8 mouse cellular contexts compared by ENCODE assay signal in genomic region chr16:29682555-29683431, GRCm38 (mm10).
DNase-seq lines count a peak whose midpoint lies in the region; ATAC-seq and TF ChIP-seq lines count a peak whose summit lies in the region.

No protein-coding gene starts in this region.

- H3K27ac ChIP-seq in heart, embryonic 16.5 days (ENCODE audit: low read length), result no peak overlapping the region
- H3K27ac ChIP-seq in heart, adult 2 months, result no peak overlapping the region
- H3K27ac ChIP-seq in hindbrain, embryonic 15.5 days (replicated peaks), result no peak overlapping the region
- peak overlapping the region; percentile 39; the same call in 1 of the 2 replicates for H3K27ac ChIP-seq in neural tube, embryonic 12.5 days

- no peak overlapping the region for H3K9ac ChIP-seq in heart, embryonic 16.5 days (ENCODE audit: low read length)
- H3K9ac ChIP-seq in heart, adult 2 months (ENCODE audit: low read depth, low read length), result no peak overlapping the region
- H3K9ac ChIP-seq in hindbrain, embryonic 15.5 days, result no peak overlapping the region
- H3K9ac ChIP-seq in neural tube, embryonic 12.5 days, result 0 out of 2 replicates have a peak overlapping the region, but pooled peaks have one; percentile 6

- peaks cover 3% of the 10 kb centered on the region; the same call in 1 of the 2 replicates for H3K4me1 ChIP-seq in heart, embryonic 16.5 days (ENCODE audit: control insufficient read depth, insufficient read depth, low read length)
- H3K4me1 ChIP-seq in heart, adult 2 months (ENCODE audit: control insufficient read depth, insufficient read depth, low read length), result no peaks in the 10 kb centered on the region
- H3K4me1 ChIP-seq in hindbrain, embryonic 15.5 days (replicated peaks), result peaks cover 16% of the 10 kb centered on the region
- peaks cover 25% of the 10 kb centered on the region for H3K4me1 ChIP-seq in neural tube, embryonic 12.5 days

- TF ChIP-seq CTCF in heart, adult 2 months (IDR thresholded peaks at IDR 0.05), result no peak

- ATAC-seq in heart, embryonic 16.5 days (replicated peaks; ENCODE audit: extremely low read depth, insufficient read depth, low FRiP score), result no peak
- ATAC-seq in hindbrain, embryonic 15.5 days (ENCODE audit: low FRiP score, low read depth), result peak; percentile 61; the same call in 1 of the 2 replicates
- peak; percentile 80 for ATAC-seq in neural tube, embryonic 12.5 days (ENCODE audit: low FRiP score, low read depth)

- H3K79me2 ChIP-seq in heart, adult 2 months (replicated peaks; ENCODE audit: control insufficient read depth, insufficient read depth, low read length), result no peaks in the 10 kb centered on the region

- no peaks in the 10 kb centered on the region for H3K36me3 ChIP-seq in heart, embryonic 16.5 days (ENCODE audit: control insufficient read depth, insufficient read depth)
- H3K36me3 ChIP-seq in heart, adult 2 months (ENCODE audit: control insufficient read depth, insufficient read depth, low read length), result no peaks in the 10 kb centered on the region
- no peaks in the 10 kb centered on the region for H3K36me3 ChIP-seq in hindbrain, embryonic 15.5 days
- no peaks in the 10 kb centered on the region for H3K36me3 ChIP-seq in neural tube, embryonic 12.5 days

- no peak for TF ChIP-seq EP300 in heart, adult 2 months (IDR thresholded peaks at IDR 0.05; ENCODE audit: insufficient read depth, low read depth, low read length)

- no peak for TF ChIP-seq POLR2A in heart, adult 2 months (IDR thresholded peaks at IDR 0.05; ENCODE audit: insufficient read depth, low read depth, low read length)

- no peak overlapping the region for H3K4me3 ChIP-seq in heart, embryonic 16.5 days (ENCODE audit: low read length)
- no peak overlapping the region for H3K4me3 ChIP-seq in heart, adult 2 months
- peak overlapping the region; percentile 10; the same call in 1 of the 2 replicates for H3K4me3 ChIP-seq in hindbrain, embryonic 15.5 days
- H3K4me3 ChIP-seq in neural tube, embryonic 12.5 days, result peak overlapping the region; percentile 3; the same call in 1 of the 2 replicates

- H3K27me3 ChIP-seq in heart, embryonic 16.5 days (ENCODE audit: control insufficient read depth, insufficient read depth, low read length), result no peaks in the 10 kb centered on the region
- no peaks in the 10 kb centered on the region for H3K27me3 ChIP-seq in heart, adult 2 months (ENCODE audit: control insufficient read depth, insufficient read depth, low read length)
- peaks cover 27% of the 10 kb centered on the region for H3K27me3 ChIP-seq in hindbrain, embryonic 15.5 days
- H3K27me3 ChIP-seq in neural tube, embryonic 12.5 days (replicated peaks), result peaks cover 7% of the 10 kb centered on the region; the same call in 1 of the 2 replicates

- no peak for DNase-seq in heart, adult 2 months
- DNase-seq in embryo, embryonic 10.5 days (ENCODE audit: low spot score), result peak; percentile 80
- no peak for DNase-seq in thymus, postnatal 25 days
- DNase-seq in left cerebral cortex, adult 8-10 months (ENCODE audit: low spot score in 2 of 2), result no peak
- DNase-seq in layer of hippocampus, postnatal 14 days (ENCODE audit: low spot score in 2 of 2), result no peak

- WGBS in heart, embryonic 16.5 days, result 40% methylated on average over 17 of the region's 17 CpGs
- WGBS in heart, adult 2 months, result 49% methylated on average over 17 of the region's 17 CpGs
- WGBS in hindbrain, embryonic 15.5 days, result 10% methylated on average over 17 of the region's 17 CpGs
- 11% methylated on average over 17 of the region's 17 CpGs for WGBS in neural tube, embryonic 12.5 days

- intact Hi-C loops in heart, adult 2 months (cut with DNase I), result no loop called here

- H3K4me2 ChIP-seq in heart, embryonic 16.5 days (ENCODE audit: low read depth, low read length), result peak overlapping the region; percentile 18
- H3K4me2 ChIP-seq in hindbrain, embryonic 15.5 days, result peak overlapping the region; percentile 50
- peak overlapping the region; percentile 54 for H3K4me2 ChIP-seq in neural tube, embryonic 12.5 days (replicated peaks)

- H3K9me3 ChIP-seq in heart, embryonic 16.5 days (replicated peaks; ENCODE audit: control insufficient read depth, low read length), result 0 out of 2 replicates have a peak, but pooled peaks cover 2% of the 10 kb centered on the region
- H3K9me3 ChIP-seq in hindbrain, embryonic 15.5 days, result no peaks in the 10 kb centered on the region
- H3K9me3 ChIP-seq in neural tube, embryonic 12.5 days, result no peaks in the 10 kb centered on the region

Comparison
In these comparisons a context has a peak if more than half of its experiments do, and no peak if none do; other contexts are left out.
1. H3K4me3 ChIP-seq: peak in hindbrain, embryonic 15.5 days (single experiment) and neural tube, embryonic 12.5 days (single experiment); none in heart, embryonic 16.5 days (single experiment) and heart, adult 2 months (single experiment).
2. Peak in every context shown above with its lines, with median percentiles within 50 percentile points of each other: H3K4me2 ChIP-seq.